Comparison of ENCODE assay signal across 28 mouse cellular contexts in the genomic region with DNA sequence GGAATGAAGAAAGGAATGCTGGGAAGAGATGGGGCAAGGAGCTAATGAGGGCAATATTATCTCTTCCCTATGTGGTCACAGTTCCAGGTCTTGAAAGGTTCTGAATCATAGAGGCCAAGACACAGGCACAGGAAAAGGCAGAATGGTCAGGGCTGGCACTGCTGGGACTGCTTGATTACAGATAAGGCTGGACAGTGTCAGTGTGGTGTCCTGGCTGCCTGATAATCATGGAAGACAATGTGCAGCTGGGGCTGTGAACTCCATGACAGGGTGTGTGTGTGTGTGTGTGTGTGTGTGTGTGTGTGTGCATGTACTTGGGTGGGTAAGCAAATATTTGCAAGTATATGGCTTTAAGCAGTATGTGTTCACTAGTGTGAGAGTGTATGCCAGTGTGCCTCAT. TPM values are rescaled to one million over a fixed set of nuclear protein-coding genes. Genes with fewer than 3 reads are reported as not detected.
A peak's percentile ranks its signal among the peaks of the same experiment; 100 is the strongest.
DNase-seq lines count a peak whose midpoint lies in the region; ATAC-seq and TF ChIP-seq lines count a peak whose summit lies in the region.
"Had no signal": no experiment of that assay in that cellular context is flagged by ENCODE, and none has a peak within 500 bp of the region (broad histone marks: within the 10 kb centered on the region; RNA-seq: fewer than 3 reads in every experiment).

No protein-coding gene starts in this region.

- peaks cover 40% of the 10 kb centered on the region for H3K27me3 ChIP-seq in heart, embryonic 12.5 days (replicated peaks)
- H3K27me3 ChIP-seq in megakaryocyte, embryonic 14.5 days (replicated peaks) = peaks cover 57% of the 10 kb centered on the region
- H3K27me3 ChIP-seq: CH12.LX had no signal

- 0 out of 2 replicates have a peak, but pooled peaks cover 3% of the 10 kb centered on the region for H3K4me1 ChIP-seq in heart, embryonic 12.5 days (replicated peaks)
- H3K4me1 ChIP-seq in megakaryocyte, embryonic 14.5 days = peaks cover 52% of the 10 kb centered on the region
- H3K4me1 ChIP-seq: embryonic facial prominence, embryonic 12.5 days; embryonic facial prominence, embryonic 15.5 days; heart, embryonic 15.5 days; hindbrain, embryonic 12.5 days; hindbrain, embryonic 15.5 days had no signal

- no peak overlapping the region for H3K4me2 ChIP-seq in heart, embryonic 12.5 days
- H3K4me2 ChIP-seq: embryonic facial prominence, embryonic 12.5 days; embryonic facial prominence, embryonic 15.5 days; heart, embryonic 15.5 days; hindbrain, embryonic 12.5 days; hindbrain, embryonic 15.5 days had no signal

- no peaks in the 10 kb centered on the region for H3K36me3 ChIP-seq in heart, embryonic 12.5 days
- no peaks in the 10 kb centered on the region for H3K36me3 ChIP-seq in megakaryocyte, embryonic 14.5 days (replicated peaks; ENCODE audit: low read length)
- H3K36me3 ChIP-seq: embryonic facial prominence, embryonic 12.5 days; embryonic facial prominence, embryonic 15.5 days; G1E; heart, embryonic 15.5 days; hindbrain, embryonic 12.5 days; hindbrain, embryonic 15.5 days had no signal

- H3K9ac ChIP-seq in heart, embryonic 12.5 days = no peak overlapping the region
- H3K9ac ChIP-seq: embryonic facial prominence, embryonic 12.5 days; embryonic facial prominence, embryonic 15.5 days; forebrain, postnatal 0 days; heart, embryonic 15.5 days; hindbrain, embryonic 12.5 days; hindbrain, embryonic 15.5 days had no signal

- H3K27ac ChIP-seq in gastrocnemius, adult 2 months = peak overlapping the region; percentile 10; the same call in 1 of the 2 replicates
- H3K27ac ChIP-seq in heart, embryonic 12.5 days (ENCODE audit: poor library complexity, severe bottlenecking) = no peak overlapping the region
- H3K27ac ChIP-seq: embryonic facial prominence, embryonic 12.5 days; embryonic facial prominence, embryonic 15.5 days; heart, embryonic 15.5 days; hindbrain, embryonic 12.5 days; hindbrain, embryonic 15.5 days had no signal

- peak; percentile 34; the same call in 1 of the 2 replicates for ATAC-seq in heart, embryonic 12.5 days (ENCODE audit: insufficient number of reproducible peaks, low FRiP score)
- ATAC-seq in megakaryocyte, adult 5-6 weeks (ENCODE audit: poor library complexity, severe bottlenecking) = no peak
- ATAC-seq: forebrain, embryonic 14.5 days; forebrain, postnatal 0 days; intestine, postnatal 0 days had no signal

- intact Hi-C loops in gastrocnemius, adult 2 months (cut with DNase I) = no loop called here
- intact Hi-C loops in heart, postnatal 25 days (cut with DNase I) = no loop called here

- no peak overlapping the region for H3K4me3 ChIP-seq in gastrocnemius, adult 2 months
- H3K4me3 ChIP-seq in heart, embryonic 12.5 days = no peak overlapping the region
- H3K4me3 ChIP-seq in megakaryocyte, embryonic 14.5 days (replicated peaks) = peak overlapping the region; percentile 9
- H3K4me3 ChIP-seq: embryonic facial prominence, embryonic 12.5 days; embryonic facial prominence, embryonic 15.5 days; heart, embryonic 15.5 days; hindbrain, embryonic 12.5 days; hindbrain, embryonic 15.5 days had no signal

- TF ChIP-seq CTCF in gastrocnemius, adult 2 months (IDR thresholded peaks at IDR 0.05) = no peak

- no peak for DNase-seq in gastrocnemius, adult 2 months
- no peak for DNase-seq in gastrocnemius, adult 8-10 months (ENCODE audit: low spot score in 2 of 2)
- DNase-seq in heart, postnatal 25 days (ENCODE audit: low spot score) = no peak
- DNase-seq: adrenal gland, adult 2 months; adrenal gland, postnatal 14 days; B cell, adult 2 months; cerebellum, adult 11 months; cerebellum, adult 2 months; cerebellum, adult 9-11 months; forebrain, postnatal 0 days; gastrocnemius, postnatal 14 days; heart, adult 11 months; heart, postnatal 10 days had no signal

- H3K9me3 ChIP-seq in heart, embryonic 12.5 days (replicated peaks) = peaks cover 2% of the 10 kb centered on the region; the same call in 1 of the 2 replicates
- peaks cover 21% of the 10 kb centered on the region for H3K9me3 ChIP-seq in megakaryocyte, embryonic 14.5 days
- H3K9me3 ChIP-seq: embryonic facial prominence, embryonic 15.5 days; heart, embryonic 15.5 days; hindbrain, embryonic 15.5 days had no signal

RNA-seq across cellular contexts. Expression of a gene that starts 11.1 kb away (rescaled TPM):
- 1 to 10 TPM; 2.4 to 5.5 TPM for total RNA-seq in gastrocnemius, adult 2 months (2021)
- 1 to 10 TPM; 3.4 to 5.4 (median 4.4) TPM for total RNA-seq in gastrocnemius, adult 8-10 months (2022)
- polyA plus RNA-seq in heart, embryonic 12.5 days (2016; fragmentation: Nextera tagmentation; extraction: Ambion mirVana) = 10.1 and 12.7 TPM in 2 replicates
- total RNA-seq in heart, postnatal 25 days (2021) = 1 to 10 TPM; 3.7 to 4.0 TPM
- 2.1 and 9.0 TPM in 2 replicates for polyA plus RNA-seq in megakaryocyte, embryonic 14.5 days (2012; ENCODE audit: insufficient read depth, low replicate concordance)
- total RNA-seq in megakaryocyte, adult 5-6 weeks (2015) = 1.7 and 2.0 TPM in 2 replicates
- 0.12 TPM in 1 of 2 replicates, not detected in the other for total RNA-seq in megakaryocyte, adult 5-6 weeks (2017)
- total RNA-seq: common myeloid progenitor, adult 5-6 weeks; hematopoietic stem cell, adult 5-6 weeks had no signal

RNA-seq across cellular contexts. Expression of a gene that starts 11.2 kb away (rescaled TPM):
- 10 to 100 TPM; 43.6 to 52.2 TPM for total RNA-seq in gastrocnemius, adult 2 months (2021)
- total RNA-seq in gastrocnemius, adult 8-10 months (2022) = 10 to 100 TPM; 48.6 to 53.7 (median 51.8) TPM
- polyA plus RNA-seq in heart, embryonic 12.5 days (2016; fragmentation: Nextera tagmentation; extraction: Ambion mirVana) = 111 and 114 TPM in 2 replicates
- total RNA-seq in heart, postnatal 25 days (2021) = 10 to 100 TPM; 96.9 to 99.6 TPM
- 156 and 185 TPM in 2 replicates for polyA plus RNA-seq in megakaryocyte, embryonic 14.5 days (2012; ENCODE audit: insufficient read depth, low replicate concordance)
- 42.4 and 47.4 TPM in 2 replicates for total RNA-seq in megakaryocyte, adult 5-6 weeks (2015)
- total RNA-seq in megakaryocyte, adult 5-6 weeks (2017) = 23.1 and 27.4 TPM in 2 replicates

RNA-seq across cellular contexts. Expression of a gene that starts 17.0 kb away (rescaled TPM):
- total RNA-seq in gastrocnemius, adult 2 months (2021) = 1,000 to 10,000 TPM; 2,660 to 4,973 TPM
- 1,000 to 10,000 TPM; 5,017 to 5,674 (median 5,484) TPM for total RNA-seq in gastrocnemius, adult 8-10 months (2022)
- polyA plus RNA-seq in heart, embryonic 12.5 days (2016; fragmentation: Nextera tagmentation; extraction: Ambion mirVana) = 0.94 and 1.2 TPM in 2 replicates
- 10 to 100 TPM; 16.0 to 22.8 TPM for total RNA-seq in heart, postnatal 25 days (2021)
- 0.09 TPM in 1 of 2 replicates, not detected in the other for polyA plus RNA-seq in megakaryocyte, embryonic 14.5 days (2012; ENCODE audit: insufficient read depth, low replicate concordance)
- not detected in 2 replicates for total RNA-seq in megakaryocyte, adult 5-6 weeks (2015)
- total RNA-seq in megakaryocyte, adult 5-6 weeks (2017) = not detected in 2 replicates
- total RNA-seq: common myeloid progenitor, adult 5-6 weeks; hematopoietic stem cell, adult 5-6 weeks had no signal
- polyA plus RNA-seq: adrenal gland, adult 2 months; forebrain, embryonic 11.5 days; G1E had no signal

RNA-seq across cellular contexts. Expression of a gene that starts 24.4 kb away (rescaled TPM):
- under 1 TPM in 1 of 2 experiments, not detected in 1; 0.08 TPM for total RNA-seq in gastrocnemius, adult 2 months (2021)
- total RNA-seq in gastrocnemius, adult 8-10 months (2022) = not detected
- polyA plus RNA-seq in heart, embryonic 12.5 days (2016; fragmentation: Nextera tagmentation; extraction: Ambion mirVana) = 0.15 TPM in 1 of 2 replicates, not detected in the other
- under 1 TPM; 0.18 to 0.53 TPM for total RNA-seq in heart, postnatal 25 days (2021)
- polyA plus RNA-seq in megakaryocyte, embryonic 14.5 days (2012; ENCODE audit: insufficient read depth, low replicate concordance) = 0.64 and 1.2 TPM in 2 replicates
- 3.2 and 3.8 TPM in 2 replicates for total RNA-seq in megakaryocyte, adult 5-6 weeks (2015)
- 4.1 and 6.4 TPM in 2 replicates for total RNA-seq in megakaryocyte, adult 5-6 weeks (2017)
- total RNA-seq: common myeloid progenitor, adult 5-6 weeks; G1E; hematopoietic stem cell, adult 5-6 weeks had no signal
- polyA plus RNA-seq: embryonic facial prominence, embryonic 12.5 days; forebrain, embryonic 14.5 days; forebrain, postnatal 0 days; G1E; hindbrain, embryonic 15.5 days had no signal

RNA-seq across cellular contexts. Expression of a gene that starts 39.7 kb away (rescaled TPM):
- total RNA-seq in gastrocnemius, adult 2 months (2021) = 10 to 100 TPM; 51.0 to 57.0 TPM
- 10 to 100 TPM; 48.9 to 66.1 (median 56.3) TPM for total RNA-seq in gastrocnemius, adult 8-10 months (2022)
- polyA plus RNA-seq in heart, embryonic 12.5 days (2016; fragmentation: Nextera tagmentation; extraction: Ambion mirVana) = 141 and 145 TPM in 2 replicates
- total RNA-seq in heart, postnatal 25 days (2021) = 100 to 1,000 TPM; 158 to 161 TPM
- 191 and 466 TPM in 2 replicates for polyA plus RNA-seq in megakaryocyte, embryonic 14.5 days (2012; ENCODE audit: insufficient read depth, low replicate concordance)
- total RNA-seq in megakaryocyte, adult 5-6 weeks (2015) = 18.2 and 20.3 TPM in 2 replicates
- 12.5 and 14.0 TPM in 2 replicates for total RNA-seq in megakaryocyte, adult 5-6 weeks (2017)

Comparison
In these comparisons a context has a peak if more than half of its experiments do, and no peak if none do; other contexts are left out.
1. RNA of a gene that starts 17.0 kb away (total RNA-seq): 5,017 to 5,674 TPM in gastrocnemius, adult 8-10 months and 2,660 to 4,973 TPM in gastrocnemius, adult 2 months; 16.0 to 22.8 TPM in heart, postnatal 25 days and not detected in megakaryocyte, adult 5-6 weeks; every median in the first group is over 100 times any median in the second.